Mouse (Mus musculus) bone marrow macrophage, adult 2 months (primary cell): ENCODE results near the gene Birc2.

ENCODE experiments used
- CTCF ChIP-seq: IDR thresholded peaks from 2 replicates; pipeline ENCODE4 v1.5.1; 2012; ENCODE audit warnings: low read depth, mild to moderate bottlenecking, low read length, moderate library complexity
- POLR2A ChIP-seq: IDR thresholded peaks from 2 replicates; pipeline ENCODE4 v1.6.1; 2012; ENCODE audit warnings: mild to moderate bottlenecking, low read depth, low read length, borderline replicate concordance

DNA sequence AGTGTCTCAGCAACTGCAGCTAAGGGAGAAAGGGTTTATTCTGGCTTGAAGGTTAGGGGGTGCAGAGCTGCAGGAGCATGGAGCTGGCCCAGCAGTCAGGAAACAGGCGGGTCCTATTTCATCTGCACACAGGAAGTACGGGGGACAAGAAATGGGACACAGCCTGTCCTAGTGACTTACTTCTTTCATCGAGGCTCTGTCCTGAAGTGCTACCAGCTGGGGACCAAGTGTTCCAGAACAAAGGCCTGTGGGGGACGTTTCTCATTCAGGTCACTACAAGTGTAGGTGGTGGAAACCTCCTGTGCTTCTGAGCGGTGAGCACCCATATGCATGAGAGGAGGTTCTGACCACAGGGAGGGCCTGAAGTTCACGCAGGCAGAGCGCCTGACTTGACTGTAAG lies 58.1 kb downstream of the Birc2 start:
- TF ChIP-seq POLR2A, result no peak
- no peak for TF ChIP-seq CTCF
